Mouse (Mus musculus): ENCODE results near the gene Vstm4. TPM values are rescaled to one million over a fixed set of nuclear protein-coding genes. Genes with fewer than 3 reads are reported as not detected.

The Vstm4 gene
- total and polyA plus RNA-seq, 2 experiments from 2014 or later: 8.2 to 8.9 TPM

DNA sequence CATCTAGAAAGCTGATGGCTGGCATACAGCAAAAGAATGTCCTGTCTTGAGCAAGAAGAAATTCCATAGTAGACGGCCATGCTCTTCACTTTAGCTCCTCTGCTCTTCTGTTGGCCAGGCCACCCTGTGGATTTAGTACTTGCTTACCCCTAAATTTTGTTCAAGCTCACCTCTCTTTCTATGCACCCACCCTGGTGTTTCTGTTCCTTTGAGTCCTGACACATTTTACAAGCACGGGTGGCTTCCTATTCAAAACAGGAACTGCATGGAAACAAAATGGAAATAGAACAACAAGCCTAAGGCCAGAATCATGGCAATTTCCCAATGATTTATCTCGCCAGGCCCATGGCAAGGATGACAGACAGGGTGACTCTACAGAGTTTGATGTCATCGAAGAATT, 33.7 kb upstream of the Vstm4 start:
- H3K4me2 ChIP-seq (ENCODE audit: low read depth): no peak overlapping the region
- no peak overlapping the region for H3K9ac ChIP-seq
- no peak overlapping the region for H3K27ac ChIP-seq (ENCODE audit: low read depth, low read length)
- DNase-seq (no peak), ATAC-seq (no peak)
- TF ChIP-seq CTCF (IDR thresholded peaks at IDR 0.05; ENCODE audit: low read depth): no peak
- 84% methylated on average over 4 of the region's 4 CpGs for WGBS
- no peaks in the 10 kb centered on the region for H3K4me1 ChIP-seq (ENCODE audit: insufficient read depth)
- H3K27me3 ChIP-seq (ENCODE audit: insufficient read depth, low read length): no peaks in the 10 kb centered on the region
- H3K36me3 ChIP-seq (ENCODE audit: insufficient read depth): no peaks in the 10 kb centered on the region
- no peak overlapping the region for H3K4me3 ChIP-seq (ENCODE audit: low read depth, low read length)
- no peaks in the 10 kb centered on the region for H3K9me3 ChIP-seq (ENCODE audit: low read length)

DNA sequence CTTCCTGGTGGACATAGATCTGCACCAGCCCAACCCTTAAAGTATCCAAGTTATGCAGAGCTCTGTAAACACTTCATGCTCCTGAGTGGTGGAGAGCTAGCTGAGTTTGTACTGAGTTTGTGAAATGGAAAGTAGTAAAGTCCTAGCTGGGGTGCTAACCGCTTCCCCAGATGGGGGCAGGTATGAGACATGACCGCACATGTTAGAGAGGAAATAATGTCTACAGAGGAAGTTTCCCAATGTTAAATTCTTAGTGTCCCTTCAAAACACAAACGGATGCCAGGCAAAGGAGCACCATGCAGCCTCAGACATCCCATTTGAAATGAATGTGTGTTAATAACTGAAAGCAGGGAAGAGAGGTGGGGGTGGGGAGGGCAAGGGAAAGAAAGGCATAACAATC, 32.7 kb upstream of the Vstm4 start:
- Histone ChIP-seq H3K4me3 (ENCODE audit: low read depth, low read length) (no peak overlapping the region), H3K27ac (ENCODE audit: low read depth, low read length) (no peak overlapping the region), H3K36me3 (ENCODE audit: insufficient read depth) (no peaks in the 10 kb centered on the region), H3K4me1 (ENCODE audit: insufficient read depth) (no peaks in the 10 kb centered on the region), H3K4me2 (ENCODE audit: low read depth) (no peak overlapping the region), H3K9ac (no peak overlapping the region), H3K9me3 (ENCODE audit: low read length) (no peaks in the 10 kb centered on the region), H3K27me3 (ENCODE audit: insufficient read depth, low read length) (no peaks in the 10 kb centered on the region)
- no peak for TF ChIP-seq CTCF (IDR thresholded peaks at IDR 0.05; ENCODE audit: low read depth)
- no peak for ATAC-seq
- 92% methylated on average over 3 of the region's 3 CpGs for WGBS
- DNase-seq: no peak

DNA sequence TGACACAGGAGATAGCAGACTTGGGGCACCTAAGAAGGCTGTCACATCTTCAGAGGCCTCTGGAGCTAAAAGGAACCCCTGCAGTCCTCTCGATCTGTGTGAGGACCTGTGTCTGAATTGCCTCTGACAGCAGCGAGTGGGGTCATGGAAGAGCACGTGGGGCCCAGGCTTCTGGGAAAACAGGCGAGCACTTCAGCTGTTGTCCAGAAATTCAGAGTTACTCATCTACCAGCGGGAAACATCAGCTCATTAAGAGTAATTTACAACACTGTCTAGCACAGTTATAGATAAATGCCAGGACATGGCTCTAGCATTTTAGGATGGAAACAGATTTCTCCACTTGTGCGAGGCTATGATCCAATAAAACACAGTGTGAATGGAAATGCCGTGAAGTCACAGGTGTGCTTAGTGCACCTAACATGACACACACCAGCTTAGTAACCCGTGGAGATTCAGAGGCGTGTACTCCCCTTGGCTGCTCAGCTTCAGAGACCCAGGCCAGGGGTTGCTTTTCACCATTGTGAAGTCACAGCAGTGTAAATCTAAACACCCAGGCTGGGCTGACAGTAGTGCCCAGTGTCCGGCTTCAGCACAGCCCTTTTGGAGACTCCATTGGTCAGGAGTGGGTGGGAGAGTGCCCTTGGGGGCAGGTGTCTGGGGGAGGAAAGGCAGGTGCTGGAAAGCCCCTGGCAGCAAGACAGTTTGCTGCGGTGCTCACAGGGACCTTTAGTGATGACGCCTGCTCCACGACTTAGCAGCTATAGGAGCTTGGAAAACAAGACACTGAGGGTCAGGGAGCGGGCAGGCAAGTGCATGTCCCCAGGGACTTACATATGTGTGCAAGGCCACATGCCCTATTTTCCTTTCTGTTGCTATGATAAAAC, 32.0 kb upstream of the Vstm4 start:
- Histone ChIP-seq H3K27ac (ENCODE audit: low read depth, low read length) (no peak overlapping the region), H3K4me1 (ENCODE audit: insufficient read depth) (no peaks in the 10 kb centered on the region), H3K4me3 (ENCODE audit: low read depth, low read length) (no peak overlapping the region), H3K4me2 (ENCODE audit: low read depth) (no peak overlapping the region), H3K36me3 (ENCODE audit: insufficient read depth) (no peaks in the 10 kb centered on the region), H3K9ac (no peak overlapping the region), H3K27me3 (ENCODE audit: insufficient read depth, low read length) (no peaks in the 10 kb centered on the region), H3K9me3 (ENCODE audit: low read length) (no peaks in the 10 kb centered on the region)
- DNase-seq: no peak
- TF ChIP-seq CTCF (IDR thresholded peaks at IDR 0.05; ENCODE audit: low read depth): no peak
- ATAC-seq: no peak
- WGBS: 68% methylated on average over 14 of the region's 14 CpGs

DNA sequence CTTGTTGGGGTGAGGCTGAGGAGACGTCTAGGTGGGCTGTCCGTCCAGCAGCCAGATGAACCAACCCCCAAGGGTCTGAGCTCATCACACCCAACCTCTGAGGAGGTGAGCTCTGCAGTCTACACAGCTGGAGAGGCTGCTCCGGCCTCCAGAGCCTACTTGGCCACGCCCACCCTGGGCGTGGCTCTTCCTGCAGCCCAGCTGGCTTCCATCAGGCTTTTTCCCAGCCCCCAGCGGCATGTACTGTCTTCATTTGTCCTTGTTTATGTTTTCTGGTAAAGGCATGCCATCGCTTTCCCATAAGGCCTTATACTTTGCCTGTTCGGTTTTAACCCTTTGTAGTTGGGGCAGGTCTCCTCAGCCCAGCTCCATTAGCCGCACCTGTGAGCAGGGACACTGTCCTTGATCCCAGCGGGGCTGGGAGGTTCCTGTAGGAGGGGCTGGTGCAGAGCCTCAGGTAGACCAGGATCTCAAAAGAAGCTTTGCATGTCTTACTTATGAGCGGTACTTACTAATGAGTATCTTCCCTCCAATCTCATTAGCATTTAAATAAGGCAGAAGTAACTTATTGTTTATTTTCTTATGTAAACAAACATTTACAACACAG, 31.0 kb upstream of the Vstm4 start:
- ATAC-seq (no peak; the same call in 1 of the 2 replicates), DNase-seq (no peak)
- Histone ChIP-seq H3K4me3 (ENCODE audit: low read depth, low read length) (no peak overlapping the region), H3K4me1 (ENCODE audit: insufficient read depth) (no peaks in the 10 kb centered on the region), H3K27ac (ENCODE audit: low read depth, low read length) (no peak overlapping the region), H3K36me3 (ENCODE audit: insufficient read depth) (no peaks in the 10 kb centered on the region), H3K27me3 (ENCODE audit: insufficient read depth, low read length) (no peaks in the 10 kb centered on the region), H3K9ac (no peak overlapping the region), H3K9me3 (ENCODE audit: low read length) (no peaks in the 10 kb centered on the region), H3K4me2 (ENCODE audit: low read depth) (no peak overlapping the region)
- WGBS: 12% methylated on average over 11 of the region's 11 CpGs
- no peak for TF ChIP-seq CTCF (IDR thresholded peaks at IDR 0.05; ENCODE audit: low read depth)

DNA sequence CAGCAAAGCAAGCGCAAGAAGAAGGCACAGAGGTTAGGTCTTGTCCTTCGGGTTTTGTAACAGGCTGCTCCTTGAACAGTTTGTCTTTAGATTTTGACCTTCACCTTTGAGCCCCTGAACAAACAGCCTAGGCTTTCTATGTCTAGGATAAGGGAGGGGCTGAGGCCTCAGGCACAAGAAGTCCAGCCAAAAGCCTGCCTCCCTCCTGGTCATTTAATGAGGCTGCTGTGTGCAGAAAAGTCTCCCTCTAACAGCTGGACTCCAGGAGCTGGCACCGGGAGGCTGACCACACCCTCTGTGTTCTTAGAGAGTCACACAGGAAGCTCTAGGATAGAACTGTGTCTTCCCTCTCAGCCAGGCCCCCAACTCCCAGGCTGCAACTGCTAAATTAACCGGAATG, 29.4 kb upstream of the Vstm4 start:
- Histone ChIP-seq H3K4me2 (ENCODE audit: low read depth) (no peak overlapping the region), H3K27me3 (ENCODE audit: insufficient read depth, low read length) (no peaks in the 10 kb centered on the region), H3K4me3 (ENCODE audit: low read depth, low read length) (no peak overlapping the region), H3K4me1 (ENCODE audit: insufficient read depth) (no peaks in the 10 kb centered on the region), H3K36me3 (ENCODE audit: insufficient read depth) (no peaks in the 10 kb centered on the region), H3K9ac (no peak overlapping the region), H3K27ac (ENCODE audit: low read depth, low read length) (no peak overlapping the region), H3K9me3 (ENCODE audit: low read length) (no peaks in the 10 kb centered on the region)
- no peak for TF ChIP-seq CTCF (IDR thresholded peaks at IDR 0.05; ENCODE audit: low read depth)
- ATAC-seq (no peak), DNase-seq (no peak)
- 65% methylated on average over 4 of the region's 4 CpGs for WGBS

DNA sequence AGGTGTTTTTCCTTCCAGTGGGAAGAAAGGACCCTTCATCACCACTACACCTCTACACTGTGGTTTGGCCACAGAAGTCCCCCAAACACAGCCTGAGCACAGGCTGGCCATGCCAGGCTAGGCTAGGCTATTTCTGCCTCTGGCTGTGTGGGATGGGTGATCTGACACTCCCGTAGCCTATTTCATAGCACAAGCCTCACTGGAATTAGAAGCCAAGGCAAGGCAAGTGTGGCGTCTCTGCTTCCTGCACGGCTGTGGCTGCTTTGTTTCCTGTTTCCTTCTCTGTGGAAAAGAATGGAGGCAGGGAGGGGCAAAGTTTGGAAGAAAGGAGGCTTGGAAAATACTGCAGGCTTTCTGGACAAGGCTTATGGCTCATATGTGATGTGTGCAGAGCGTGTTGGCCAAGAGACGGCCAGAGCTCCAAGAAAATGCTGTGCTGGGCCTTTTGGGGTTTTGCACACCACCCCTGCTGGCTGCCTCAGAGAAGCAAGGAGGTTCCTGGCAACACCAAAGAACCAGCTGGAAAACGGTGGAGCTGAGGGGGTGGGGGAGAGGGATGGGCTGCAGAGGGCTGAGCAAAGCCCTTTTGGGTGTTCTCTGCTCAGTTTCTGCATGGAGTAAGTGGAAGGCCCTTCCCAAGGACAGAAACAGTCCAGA, 28.4 kb upstream of the Vstm4 start:
- Histone ChIP-seq H3K36me3 (ENCODE audit: insufficient read depth) (no peaks in the 10 kb centered on the region), H3K9ac (no peak overlapping the region), H3K4me2 (ENCODE audit: low read depth) (no peak overlapping the region), H3K4me1 (ENCODE audit: insufficient read depth) (no peaks in the 10 kb centered on the region), H3K9me3 (ENCODE audit: low read length) (no peaks in the 10 kb centered on the region), H3K27me3 (ENCODE audit: insufficient read depth, low read length) (no peaks in the 10 kb centered on the region), H3K27ac (ENCODE audit: low read depth, low read length) (no peak overlapping the region), H3K4me3 (ENCODE audit: low read depth, low read length) (no peak overlapping the region)
- 39% methylated on average over 6 of the region's 6 CpGs for WGBS
- ATAC-seq (peak; percentile 25; the same call in 1 of the 2 replicates), DNase-seq (peak; percentile 12)
- TF ChIP-seq CTCF (IDR thresholded peaks at IDR 0.05; ENCODE audit: low read depth): no peak

DNA sequence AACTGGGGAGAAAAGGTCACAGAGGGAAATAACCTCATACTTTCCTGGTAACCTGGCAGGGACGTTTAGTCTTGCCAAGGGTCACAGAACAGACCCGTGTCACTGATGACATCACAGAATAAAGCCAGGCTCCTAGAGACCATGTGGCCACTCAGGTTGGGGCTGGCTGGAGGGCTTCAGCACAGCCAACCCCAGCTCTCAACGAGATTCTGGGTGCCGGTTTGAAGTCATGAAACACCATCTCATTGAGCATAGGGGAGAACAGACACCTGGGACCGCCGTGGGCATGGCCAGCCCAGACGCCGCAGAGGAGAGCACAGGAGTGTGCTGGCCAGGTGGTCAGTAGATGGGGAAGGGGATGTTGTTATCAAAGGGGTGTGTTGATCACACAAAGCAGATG, 22.7 kb upstream of the Vstm4 start, which contains the start of gene Fam170b:
Gene Fam170b (plus strand): TSS at position 116 of the 400 bp plus-strand sequence.
- no peak within 1 kb of the TSS for H3K4me3 ChIP-seq (ENCODE audit: low read depth, low read length)
- ATAC-seq (no peak), DNase-seq (no peak)
- no peak within 1 kb of the TSS for H3K9ac ChIP-seq
- H3K9me3 ChIP-seq (ENCODE audit: low read length): no peaks in the 10 kb centered on the region
- TF ChIP-seq CTCF (IDR thresholded peaks at IDR 0.05; ENCODE audit: low read depth): no peak
- no peaks in the 10 kb centered on the region for H3K4me1 ChIP-seq (ENCODE audit: insufficient read depth)
- 81% methylated on average over 8 of the region's 8 CpGs for WGBS
- H3K36me3 ChIP-seq (ENCODE audit: insufficient read depth): no peaks in the 10 kb centered on the region
- no peaks in the 10 kb centered on the region for H3K27me3 ChIP-seq (ENCODE audit: insufficient read depth, low read length)
- H3K27ac ChIP-seq (ENCODE audit: low read depth, low read length): no peak within 1 kb of the TSS
- no peak within 1 kb of the TSS for H3K4me2 ChIP-seq (ENCODE audit: low read depth)
